Mouse (Mus musculus) left cerebral cortex, postnatal 10 days (tissue): ENCODE data around the gene Sar1b. TPM values are rescaled to one million over a fixed set of nuclear protein-coding genes. Genes with fewer than 3 reads are reported as not detected.

Experiments
- DNase-seq, 2 experiments: peaks; one replicate each; pipeline ENCODE4 v3.0.0; 2021 to 2022; ENCODE audit warnings: low spot score in 2 of 2, mixed read lengths in 1 of 2; ENCODE audit errors: extremely low spot score in 1 of 2
- intact Hi-C: fragments of 180-260 bp; cut with DNase I; formaldehyde crosslinking; loops from one replicate; pipeline ENCODE4 v1.15.1; 2025
- total RNA-seq, 2 experiments: library from RNA; stranded (reverse); gene quantifications; 2 replicates each; pipeline ENCODE4 v1.2.3; 2021

The Sar1b gene
- total RNA-seq, 2 experiments from 2014 or later = 79.6 to 80.6 TPM

DNA sequence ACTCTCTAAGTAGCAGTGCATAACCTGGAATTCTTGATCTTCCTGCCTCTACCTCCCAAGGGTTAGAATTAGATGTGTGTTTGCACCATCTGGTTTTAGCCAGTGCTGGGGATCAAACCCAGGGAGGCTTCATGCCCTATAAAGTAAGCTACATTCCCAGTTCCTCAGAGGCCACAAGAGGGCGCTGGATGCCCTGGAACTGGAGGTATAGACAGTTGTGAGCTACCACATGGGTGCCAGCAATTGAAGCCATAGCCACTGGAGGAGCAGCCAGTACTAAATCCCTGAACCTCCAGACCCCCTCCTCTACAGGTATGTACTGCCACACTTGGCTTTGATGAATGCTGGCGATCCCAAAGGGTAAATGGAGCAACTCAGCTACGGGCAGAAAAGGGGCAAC is 56.5 kb downstream of the Sar1b start:
- DNase-seq = no peak

DNA sequence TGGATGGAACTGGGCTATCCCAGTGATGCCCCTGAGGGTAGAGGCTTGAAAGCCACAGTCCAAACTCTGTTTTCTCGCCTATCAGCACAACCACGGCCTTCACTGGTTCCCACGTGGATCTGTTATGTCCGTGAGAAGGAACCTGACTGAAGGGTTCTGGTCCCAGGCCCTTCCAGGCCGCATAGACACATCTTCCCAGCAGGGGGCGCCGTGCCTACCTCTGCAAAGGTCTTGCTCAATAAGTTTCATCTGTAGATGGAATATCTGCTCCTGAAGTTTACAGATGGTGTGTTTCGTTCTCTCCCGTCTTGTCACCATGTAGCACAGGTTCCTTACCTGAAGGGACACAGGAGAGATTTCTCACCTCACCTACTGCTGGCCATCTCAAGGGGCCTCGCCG is 57.4 kb downstream of the Sar1b start:
- intact Hi-C loops = loop anchor here (5.0 kb wide), 1 partner anchor 36 kb away; the partner anchor contains the start of gene Jade2
- peak; percentile 42 to 82 for DNase-seq

More for the DNA sequence above, 56.5 kb downstream of the Sar1b start:
- intact Hi-C loops = loop anchor here (2.0 to 10.0 kb wide), 3 partner anchors 37 to 405 kb away; partner anchors contain the start of genes Cdkn2aipnl and Jade2

- DNase-seq = peak in 1 of 2 experiments; percentile 26
- intact Hi-C loops = loop anchor here (5.0 kb wide), 1 partner anchor 35 kb away; the partner anchor contains the start of gene Jade2
Measured at GRCm38 (mm10) chr11:51822736-51823135, 59.2 kb downstream of the Sar1b start.

- intact Hi-C loops = loop anchor here (5.0 kb wide), 1 partner anchor 34 kb away; the partner anchor contains the start of gene Jade2
- DNase-seq = no peak
Measured at GRCm38 (mm10) chr11:51823271-51823670, 59.8 kb downstream of the Sar1b start.

DNA sequence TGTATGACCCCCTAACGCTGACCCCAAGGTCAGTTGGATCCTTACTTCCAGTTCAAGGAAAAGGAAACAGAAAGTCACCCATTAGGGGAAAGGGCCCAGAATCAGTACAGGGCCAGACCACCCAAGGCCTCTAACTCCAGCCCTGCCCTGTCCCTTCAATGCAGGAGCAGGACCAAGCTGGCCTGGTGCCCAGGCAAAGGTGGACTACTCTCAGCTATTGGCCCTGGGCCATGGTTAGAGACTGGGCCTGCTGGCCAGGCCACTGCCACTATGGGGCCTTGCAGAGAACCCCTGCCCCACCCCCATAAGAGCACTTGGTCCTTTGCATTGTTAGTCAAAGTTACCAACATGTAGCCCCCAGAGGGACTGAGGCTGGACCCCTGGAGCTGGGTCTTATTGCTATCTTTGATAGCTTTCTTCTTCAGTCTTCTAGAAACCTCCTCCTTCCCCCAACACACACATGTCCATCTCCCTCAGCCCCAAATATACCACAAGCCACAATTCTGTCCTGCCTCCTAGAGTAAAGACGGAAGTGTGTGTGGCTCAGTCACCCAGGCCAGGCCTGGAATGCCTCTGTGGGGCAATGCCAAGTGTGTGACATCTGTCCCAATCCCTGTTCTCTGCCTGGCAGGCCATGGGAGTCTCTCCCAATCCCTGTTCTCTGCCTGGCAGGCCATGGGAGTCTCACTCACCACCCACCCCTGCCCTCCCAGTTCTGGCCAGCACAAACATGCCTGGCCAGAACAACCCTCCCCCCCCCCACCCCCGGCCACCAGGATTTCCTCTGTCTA is 60.7 kb downstream of the Sar1b start:
- DNase-seq = peak in 1 of 2 experiments; percentile 69
- intact Hi-C loops = loop anchor here (5.0 kb wide), 1 partner anchor 33 kb away; the partner anchor contains the start of gene Jade2

- DNase-seq = no peak
- intact Hi-C loops = loop anchor here (5.0 kb wide), 1 partner anchor 32 kb away; the partner anchor contains the start of gene Jade2
Measured at GRCm38 (mm10) chr11:51824867-51825424, 61.5 kb downstream of the Sar1b start.

GRCm38 (mm10) chr11:51831962-51832909 is 68.7 kb downstream of the Sar1b start:
- intact Hi-C loops = no loop called here
- peak; percentile 26 to 42 for DNase-seq

GRCm38 (mm10) chr11:51832992-51833391 is 69.5 kb downstream of the Sar1b start:
- intact Hi-C loops = no loop called here
- DNase-seq = no peak

- no peak for DNase-seq
- intact Hi-C loops = no loop called here
Measured at GRCm38 (mm10) chr11:51833393-51834066, 70.0 kb downstream of the Sar1b start.

DNA sequence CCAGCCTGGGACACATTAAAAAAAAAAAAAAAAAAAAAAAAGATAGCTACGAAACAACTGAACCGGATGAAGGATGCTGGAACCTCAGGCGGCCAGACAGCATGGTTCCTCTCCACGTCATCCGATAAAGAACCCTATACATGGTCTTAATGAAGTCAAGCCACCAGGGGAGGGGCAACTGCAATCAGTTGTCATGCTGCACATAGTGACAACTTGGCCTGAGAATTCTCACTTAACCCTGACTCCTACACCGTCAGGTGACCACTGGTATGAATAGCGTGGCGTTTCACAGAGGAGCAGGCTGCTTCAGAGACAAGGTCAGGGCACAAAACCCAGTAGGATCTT is 70.6 kb downstream of the Sar1b start:
- intact Hi-C loops = no loop called here
- no peak for DNase-seq

DNA sequence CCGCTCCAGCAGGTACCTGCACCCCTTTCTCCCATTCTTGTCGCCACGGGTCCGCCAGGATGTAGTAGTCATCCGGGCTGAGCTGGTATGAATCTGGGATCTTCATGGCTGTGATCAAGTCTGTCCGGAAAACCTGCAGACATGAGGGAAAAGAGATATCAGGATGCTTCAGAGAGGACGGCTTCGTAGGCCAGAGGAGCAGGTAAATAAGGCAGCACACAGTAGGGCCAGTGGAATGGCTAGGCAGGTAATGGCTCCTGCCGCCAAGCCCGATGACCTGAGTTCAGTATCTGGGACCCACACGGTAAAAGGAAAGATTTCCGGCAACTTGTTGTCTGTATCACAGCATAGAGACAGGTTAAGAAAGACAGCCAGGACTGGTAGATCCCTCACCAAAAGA is 72.1 kb downstream of the Sar1b start:
- DNase-seq = no peak
- intact Hi-C loops = no loop called here

GRCm38 (mm10) chr11:51836506-51836905 is 73.0 kb downstream of the Sar1b start:
- intact Hi-C loops = no loop called here
- no peak for DNase-seq

DNA sequence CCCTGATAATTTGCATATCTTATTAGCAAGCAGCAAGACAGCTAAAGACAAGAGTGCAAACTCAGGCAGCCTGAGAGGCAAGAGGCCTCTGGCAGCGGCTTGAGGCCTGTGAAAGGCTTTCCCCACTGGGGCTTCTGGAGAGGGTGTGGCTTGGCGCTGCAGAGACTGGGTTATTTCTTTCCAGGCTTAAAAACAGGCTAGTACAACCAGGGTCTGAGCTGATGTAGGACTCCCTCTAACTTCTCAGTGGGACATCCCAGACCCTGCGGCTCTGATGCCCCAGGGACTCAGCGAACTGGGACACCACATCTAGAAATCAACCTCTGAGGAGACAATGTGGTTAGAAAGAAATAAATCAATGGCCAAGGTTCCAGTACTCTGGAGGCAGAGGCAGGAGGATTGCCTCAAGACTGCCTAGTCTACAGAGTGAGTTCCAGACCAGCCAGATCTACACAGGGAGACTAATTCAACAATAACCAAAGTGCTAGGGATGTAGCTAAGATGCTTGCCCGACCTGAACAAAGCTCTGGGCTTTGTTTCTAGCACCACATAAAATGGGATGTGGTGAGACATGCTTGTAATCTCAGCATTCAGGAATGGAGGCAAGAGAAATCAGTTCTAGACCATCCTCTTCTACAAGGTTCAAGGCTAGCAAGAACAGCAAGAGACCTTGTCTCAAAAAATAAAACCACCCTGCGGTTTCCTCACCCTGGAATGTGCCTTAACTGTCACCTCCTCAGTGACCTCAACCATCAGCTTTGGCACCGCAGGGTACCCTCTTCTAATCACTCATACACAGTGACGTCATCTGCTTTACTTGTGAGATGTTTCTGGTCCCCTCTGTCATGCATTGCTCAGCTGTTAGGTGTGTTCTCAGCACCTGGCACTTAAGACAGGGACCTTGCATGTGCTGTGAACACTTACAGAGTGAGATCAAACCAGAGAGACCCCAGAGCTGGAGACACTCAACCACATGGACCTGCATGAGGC is 74.0 kb downstream of the Sar1b start:
- intact Hi-C loops = no loop called here
- no peak for DNase-seq

- no peak for DNase-seq
- intact Hi-C loops = no loop called here
Measured at GRCm38 (mm10) chr11:51839106-51839505, 75.6 kb downstream of the Sar1b start.

GRCm38 (mm10) chr11:51839973-51840372 is 76.5 kb downstream of the Sar1b start:
- intact Hi-C loops = no loop called here
- DNase-seq = no peak

DNA sequence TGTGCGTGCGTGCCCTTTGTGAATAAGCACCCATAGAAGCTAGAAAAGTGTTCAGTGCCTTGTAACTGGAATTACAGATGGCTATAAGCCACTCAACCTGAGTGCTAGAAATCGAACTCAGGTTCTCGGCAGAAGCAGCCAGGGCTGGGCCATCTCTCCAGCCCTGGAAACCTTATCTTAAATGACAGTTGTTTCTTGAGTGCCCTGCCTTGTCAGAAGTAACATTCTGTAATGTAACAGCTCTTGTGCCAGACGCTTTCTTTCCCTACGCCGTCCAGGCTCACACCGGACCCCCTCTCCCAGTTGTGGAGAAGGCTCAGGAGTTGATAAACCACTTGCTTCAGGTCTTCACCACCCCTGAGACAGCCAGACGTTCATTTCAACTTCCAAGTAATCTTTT is 77.2 kb downstream of the Sar1b start:
- intact Hi-C loops = no loop called here

DNA sequence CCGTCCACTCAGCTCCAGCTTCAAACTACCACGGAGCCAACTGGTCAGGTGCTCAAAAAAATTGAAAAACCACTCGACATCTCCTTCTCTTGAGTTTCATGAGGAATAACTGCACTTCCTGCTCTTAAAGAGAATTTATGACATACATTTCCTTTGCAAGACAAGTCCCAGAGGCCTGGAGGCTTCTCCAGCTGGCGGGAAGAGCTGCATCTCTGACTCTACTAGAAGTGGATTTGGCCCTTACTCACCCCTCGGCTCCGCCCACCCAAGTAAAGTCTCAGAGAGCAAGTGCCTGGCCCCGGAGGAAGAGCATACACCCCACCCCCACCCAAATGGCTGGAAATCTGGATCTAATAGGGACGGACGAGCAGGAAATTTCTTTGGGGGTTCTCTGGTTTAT is 77.7 kb downstream of the Sar1b start:
- no peak for DNase-seq
- intact Hi-C loops = no loop called here

More for the DNA sequence above, 77.2 kb downstream of the Sar1b start:
- DNase-seq = no peak
